Mouse (Mus musculus) lung, adult 2 months (tissue): ENCODE measurements at regions not wholly inside any gene's neighbourhood (a gene's known extent, or its start where the extent isn't known, plus 50 kb on each side); places are given as distances from the start of the nearest gene placed in this dataset.

ENCODE experiments used
- DNase-seq: peaks from one replicate; pipeline ENCODE4 v3.0.0; 2022
- H3K4me1 ChIP-seq: fragments of 200-500 bp; 2 replicates; pipeline ENCODE4 v1.6.1; 2011; ENCODE audit warnings: low read length; ENCODE audit not compliant: control insufficient read depth, insufficient read depth
- H3K4me3 ChIP-seq: fragments of 200-500 bp; replicated peaks from 2 replicates; pipeline ENCODE3; 2011; ENCODE audit warnings: low read depth, mild to moderate bottlenecking, control low read depth, low read length; ENCODE audit errors: extremely low read depth
- CTCF ChIP-seq: fragments of 200-500 bp; IDR thresholded peaks from 2 replicates; pipeline ENCODE4 v1.5.1; 2011; ENCODE audit warnings: mild to moderate bottlenecking, low read length, control low read depth; ENCODE audit not compliant: insufficient read depth
- POLR2A ChIP-seq: fragments of 200-500 bp; IDR thresholded peaks from 2 replicates; pipeline ENCODE4 v1.6.1; 2011; ENCODE audit warnings: low read depth, mild to moderate bottlenecking, control low read depth, low read length, borderline replicate concordance; ENCODE audit errors: extremely low read depth
- WGBS: fragments of 180-500 bp; shearing (Covaris S2); methylation state at CpG from one replicate; pipeline ENCODE4 v1.1.7; 2018; 5-methylcytosine and 5-hydroxymethylcytosine counted together

DNA sequence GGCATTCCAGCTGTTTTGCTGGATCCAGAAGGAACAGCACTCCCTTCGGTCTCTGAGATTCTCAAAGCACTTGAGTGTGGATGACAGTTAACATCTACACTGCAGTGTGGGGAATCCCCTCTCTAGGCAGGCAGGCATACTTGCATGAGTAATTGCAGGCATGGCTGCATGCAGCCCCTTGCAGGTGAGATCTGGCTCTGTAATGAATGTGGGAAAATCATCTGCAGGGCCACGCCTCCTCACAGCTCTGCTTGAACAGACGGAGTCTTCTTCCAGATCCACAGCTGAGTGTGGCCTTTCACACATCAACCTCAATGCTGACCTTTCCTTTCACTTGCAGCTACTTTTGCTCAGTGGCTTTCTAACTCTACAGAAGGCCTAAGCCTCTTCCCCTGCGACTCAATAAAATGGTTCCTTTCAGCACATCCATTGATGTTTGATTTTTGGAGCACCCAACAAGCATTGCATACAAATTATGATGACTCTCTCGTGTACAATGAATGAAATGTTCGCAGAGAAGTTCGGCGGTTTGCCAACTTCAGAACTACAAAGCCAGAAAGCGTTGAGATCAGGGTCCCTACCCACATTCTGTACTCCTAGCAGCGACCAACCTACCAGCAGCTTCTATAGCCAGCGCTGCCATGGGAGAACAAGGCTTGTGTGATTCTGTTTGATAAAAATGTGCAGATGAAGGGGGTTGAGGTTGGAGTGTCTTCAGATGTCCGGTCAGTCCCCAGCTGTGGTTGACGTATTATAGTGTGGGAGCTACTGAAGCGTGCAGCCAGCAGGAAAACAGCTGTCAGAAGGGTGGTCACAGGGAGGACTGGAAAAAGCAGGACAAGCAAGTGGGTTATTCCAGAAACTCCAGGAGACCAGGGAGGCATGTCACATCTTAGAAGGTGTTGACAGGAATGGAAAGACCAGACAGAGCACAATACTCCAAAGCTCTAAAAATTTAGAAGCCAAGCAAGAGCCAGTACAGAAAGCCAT lies 211.1 kb downstream of the Gm5447 start:
- Histone ChIP-seq H3K4me1 (no peaks in the 10 kb centered on the region), H3K4me3 (no peak overlapping the region)
- DNase-seq = no peak
- no peak for TF ChIP-seq POLR2A
- no peak for TF ChIP-seq CTCF
- WGBS = 72% methylated on average over 14 of the region's 14 CpGs

- TF ChIP-seq POLR2A = no peak
- no peak for TF ChIP-seq CTCF
- 50% methylated on average over 5 of the region's 5 CpGs for WGBS
Measured at GRCm38 (mm10) chr13:31186805-31187589, 213.0 kb downstream of the Gm5447 start.

DNA sequence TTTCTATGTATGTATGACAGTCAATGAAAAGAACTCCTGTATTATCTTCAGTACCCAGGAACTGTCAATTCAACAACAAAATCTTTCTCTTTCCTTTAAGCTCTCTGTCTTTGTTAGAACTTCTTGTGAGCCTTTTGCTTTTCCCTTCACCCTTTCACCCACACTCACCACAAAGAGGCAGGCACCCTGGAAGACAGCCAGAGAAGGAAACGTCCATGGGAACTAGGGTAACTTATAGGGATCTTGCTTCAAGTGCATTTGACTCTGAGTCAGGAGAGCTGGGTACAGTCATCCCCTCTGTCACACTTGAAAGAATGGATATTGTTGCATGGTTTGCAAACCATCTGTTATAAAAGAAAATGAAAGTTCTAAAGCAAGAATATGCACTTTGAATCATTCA lies 215.1 kb downstream of the Gm5447 start:
- TF ChIP-seq CTCF (no peak), POLR2A (no peak)
- Histone ChIP-seq H3K4me3 (no peak overlapping the region), H3K4me1 (no peaks in the 10 kb centered on the region)
- DNase-seq = no peak
- 10% methylated on average over 1 of the region's 1 CpGs for WGBS

More at GRCm38 (mm10) chr13:31186805-31187589, 213.0 kb downstream of the Gm5447 start:
- DNase-seq = no peak
- H3K4me1 ChIP-seq = no peaks in the 10 kb centered on the region
- no peak overlapping the region for H3K4me3 ChIP-seq

DNA sequence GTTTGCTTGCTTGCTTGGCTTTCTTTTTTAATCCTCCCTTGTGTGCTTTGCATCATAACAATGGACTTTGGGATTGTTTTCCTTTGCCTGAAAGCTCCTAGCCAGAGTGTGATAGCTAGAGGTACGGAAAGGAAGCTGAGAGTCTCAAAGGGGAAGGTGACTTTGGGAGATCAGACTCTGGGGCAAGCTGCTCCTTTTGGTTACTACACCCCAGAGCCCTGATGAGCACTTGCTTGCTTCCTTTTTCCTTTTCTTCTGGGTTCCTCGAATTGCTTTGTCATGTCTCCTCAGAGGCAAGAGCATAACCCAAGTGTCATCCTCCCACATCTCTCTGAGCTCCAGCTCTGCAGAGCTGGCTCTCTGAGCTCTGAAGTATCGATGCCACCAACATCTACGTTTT lies 216.0 kb downstream of the Gm5447 start:
- TF ChIP-seq CTCF = no peak
- TF ChIP-seq POLR2A = no peak
- no peak for DNase-seq
- Histone ChIP-seq H3K4me1 (no peaks in the 10 kb centered on the region), H3K4me3 (no peak overlapping the region)
- WGBS = 71% methylated on average over 4 of the region's 4 CpGs

DNA sequence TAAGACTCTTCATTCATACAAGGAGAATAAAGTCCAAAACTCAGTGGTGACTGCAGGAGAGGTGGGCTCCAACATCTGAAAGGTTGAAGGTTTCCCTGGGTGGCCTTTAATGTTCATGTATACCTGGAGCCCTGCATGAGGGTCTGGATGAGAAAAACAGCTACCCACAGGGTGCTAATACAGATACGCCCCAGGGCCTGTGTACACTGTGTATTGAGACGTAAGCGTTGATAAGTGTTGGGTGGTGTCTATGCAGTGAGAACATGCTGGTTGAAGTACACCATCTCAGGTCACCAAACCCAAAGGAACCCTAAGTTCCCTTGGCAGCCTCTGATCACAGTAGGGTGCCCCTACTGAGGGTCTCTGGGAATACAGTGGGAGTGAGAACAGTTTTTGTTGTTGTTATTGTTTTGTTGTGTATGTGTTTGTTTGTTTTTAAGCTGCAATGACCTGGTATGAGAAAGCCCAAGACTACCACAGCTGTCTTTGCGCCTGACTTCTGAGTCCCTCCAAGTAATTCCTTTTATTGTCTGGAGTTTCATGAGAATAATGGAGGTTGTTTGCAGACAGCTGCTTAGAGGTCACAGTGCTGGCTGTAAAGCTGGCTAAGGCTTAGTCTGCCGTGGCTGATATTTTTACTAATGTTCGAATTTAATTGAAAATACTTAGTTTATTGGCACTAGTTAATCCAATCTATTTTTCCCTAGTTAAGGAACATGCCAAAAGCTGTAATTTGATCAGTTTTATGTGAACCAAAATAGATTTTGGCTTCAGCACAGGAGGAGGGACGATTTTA lies 217.5 kb downstream of the Gm5447 start:
- TF ChIP-seq CTCF (no peak), POLR2A (no peak)
- H3K4me1 ChIP-seq = no peaks in the 10 kb centered on the region
- WGBS = 79% methylated on average over 7 of the region's 7 CpGs
- no peak overlapping the region for H3K4me3 ChIP-seq
- DNase-seq = no peak

GRCm38 (mm10) chr13:31194971-31195370 lies 221.0 kb downstream of the Gm5447 start:
- H3K4me3 ChIP-seq = no peak overlapping the region
- 65% methylated on average over 3 of the region's 3 CpGs for WGBS
- no peak for TF ChIP-seq CTCF
- no peaks in the 10 kb centered on the region for H3K4me1 ChIP-seq
- no peak for DNase-seq

GRCm38 (mm10) chr13:31196546-31196945 lies 222.5 kb downstream of the Gm5447 start:
- no peak for TF ChIP-seq POLR2A
- TF ChIP-seq CTCF = no peak
- H3K4me1 ChIP-seq = no peaks in the 10 kb centered on the region
- no peak for DNase-seq
- 69% methylated on average over 2 of the region's 2 CpGs for WGBS
- no peak overlapping the region for H3K4me3 ChIP-seq

DNA sequence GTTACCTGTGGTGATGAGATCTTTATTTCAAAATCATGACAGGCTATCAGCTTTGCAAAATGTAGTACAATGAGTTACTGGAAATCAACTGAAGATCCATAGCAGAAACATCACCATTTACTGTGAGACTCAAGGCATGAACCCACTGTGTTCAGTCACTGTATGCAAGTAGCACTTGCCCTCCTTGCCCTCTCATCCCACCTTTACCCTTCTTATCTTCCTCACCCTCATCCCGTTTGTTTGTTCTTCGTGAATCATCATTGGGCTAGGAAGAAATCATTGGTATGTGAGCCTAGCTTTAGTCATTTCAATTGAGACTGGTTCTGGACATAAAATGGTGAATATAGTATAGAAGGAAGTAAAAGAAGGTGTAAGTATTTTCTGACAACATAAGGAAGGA lies 223.6 kb downstream of the Gm5447 start:
- H3K4me3 ChIP-seq = no peak overlapping the region
- TF ChIP-seq POLR2A = no peak
- no peak for TF ChIP-seq CTCF
- no peak for DNase-seq
- no peaks in the 10 kb centered on the region for H3K4me1 ChIP-seq
- WGBS = 51% methylated on average over 2 of the region's 2 CpGs

- 83% methylated on average over 1 of the region's 1 CpGs for WGBS
- TF ChIP-seq POLR2A (no peak), CTCF (no peak)
Measured at GRCm38 (mm10) chr13:31199384-31199783, 225.4 kb downstream of the Gm5447 start.

GRCm38 (mm10) chr13:31204068-31204467 lies 230.1 kb downstream of the Gm5447 start:
- Histone ChIP-seq H3K4me3 (no peak overlapping the region), H3K4me1 (no peaks in the 10 kb centered on the region; the same call in 1 of the 2 replicates)
- 39% methylated on average over 6 of the region's 6 CpGs for WGBS
- TF ChIP-seq POLR2A (no peak), CTCF (no peak)
- no peak for DNase-seq

More at GRCm38 (mm10) chr13:31199384-31199783, 225.4 kb downstream of the Gm5447 start:
- no peak for DNase-seq
- Histone ChIP-seq H3K4me1 (no peaks in the 10 kb centered on the region), H3K4me3 (no peak overlapping the region)
